Mouse (Mus musculus) kidney, postnatal 14 days (tissue): ENCODE results near the gene Maml2.

Experiments
- DNase-seq: peaks from one replicate; pipeline ENCODE4 v3.0.0; 2022; ENCODE audit warnings: mixed read lengths

Maml2 gene

GRCm38 (mm10) chr9:13623892-13624422 lies 326.2 kb downstream of the Maml2 start:
- DNase-seq: no peak

GRCm38 (mm10) chr9:13624780-13625179 lies 327.0 kb downstream of the Maml2 start:
- no peak for DNase-seq

GRCm38 (mm10) chr9:13625215-13625614 lies 327.5 kb downstream of the Maml2 start:
- DNase-seq: no peak

GRCm38 (mm10) chr9:13626480-13626879 lies 328.7 kb downstream of the Maml2 start:
- DNase-seq: no peak

GRCm38 (mm10) chr9:13633371-13633770 lies 335.6 kb downstream of the Maml2 start:
- peak; percentile 44 for DNase-seq

GRCm38 (mm10) chr9:13639655-13640054 lies 341.9 kb downstream of the Maml2 start:
- no peak for DNase-seq

- peak; percentile 68 for DNase-seq
These were observed 347.4 kb downstream of the Maml2 start for GRCm38 (mm10) chr9:13645153-13645552.

- DNase-seq: no peak
These were observed 353.3 kb downstream of the Maml2 start for GRCm38 (mm10) chr9:13651065-13651464.

- DNase-seq: no peak
These were observed 354.1 kb downstream of the Maml2 start for GRCm38 (mm10) chr9:13651828-13652227.

GRCm38 (mm10) chr9:13652389-13652877 lies 354.7 kb downstream of the Maml2 start:
- peak; percentile 4 for DNase-seq

GRCm38 (mm10) chr9:13652917-13653316 lies 355.2 kb downstream of the Maml2 start:
- peak; percentile 35 for DNase-seq

- peak; percentile 12 for DNase-seq
These were observed 364.2 kb downstream of the Maml2 start for GRCm38 (mm10) chr9:13661768-13662623.

GRCm38 (mm10) chr9:13665487-13665969 lies 367.8 kb downstream of the Maml2 start:
- DNase-seq: no peak

- no peak for DNase-seq
These were observed 370.2 kb downstream of the Maml2 start for GRCm38 (mm10) chr9:13667955-13668354.

- DNase-seq: no peak
These were observed 371.0 kb downstream of the Maml2 start for GRCm38 (mm10) chr9:13668742-13669141.

GRCm38 (mm10) chr9:13671125-13671769 lies 373.5 kb downstream of the Maml2 start:
- no peak for DNase-seq

- no peak for DNase-seq
These were observed 375.5 kb downstream of the Maml2 start for GRCm38 (mm10) chr9:13673304-13673703.

GRCm38 (mm10) chr9:13678026-13678425 lies 380.3 kb downstream of the Maml2 start:
- DNase-seq: no peak

- DNase-seq: no peak
These were observed 381.9 kb downstream of the Maml2 start for GRCm38 (mm10) chr9:13679696-13680095.

GRCm38 (mm10) chr9:13681147-13681546 lies 383.4 kb downstream of the Maml2 start:
- DNase-seq: no peak

GRCm38 (mm10) chr9:13681581-13682038 lies 383.9 kb downstream of the Maml2 start:
- DNase-seq: peak; percentile 83

GRCm38 (mm10) chr9:13684327-13684934 lies 386.7 kb downstream of the Maml2 start:
- DNase-seq: no peak
